Mouse (Mus musculus) hindbrain, postnatal 0 days (tissue): ENCODE measurements around the gene Dscam. TPM values are rescaled to one million over a fixed set of nuclear protein-coding genes. Genes with fewer than 3 reads are reported as not detected.

Experiments used
- ATAC-seq: fragments of 200-750 bp; cut with Nextera tagmentation; 2 replicates; pipeline ENCODE4 v1.8.0; 2017; ENCODE audit warnings: mild to moderate bottlenecking, moderate TSS enrichment, moderate library complexity
- DNase-seq: peaks from one replicate; pipeline ENCODE4 v3.0.0-alpha.2; 2015; ENCODE audit warnings: low spot score
- H3K27ac ChIP-seq: fragments of 300-500 bp; sonication (generic); 2 replicates; pipeline ENCODE4 v1.5.1; 2014; ENCODE audit warnings: mild to moderate bottlenecking
- H3K27me3 ChIP-seq: fragments of 300-500 bp; sonication (generic); 2 replicates; pipeline ENCODE4 v1.6.1; 2014; ENCODE audit warnings: low read length, mixed read lengths; ENCODE audit not compliant: insufficient read depth
- H3K36me3 ChIP-seq: fragments of 300-500 bp; sonication (generic); 2 replicates; pipeline ENCODE4 v1.6.1; 2014; ENCODE audit warnings: low read length, mixed read lengths; ENCODE audit not compliant: insufficient read depth
- H3K4me1 ChIP-seq: fragments of 300-500 bp; sonication (generic); 2 replicates; pipeline ENCODE4 v1.6.1; 2014; ENCODE audit warnings: antibody characterized with exemption, low read length, mixed read lengths; ENCODE audit not compliant: insufficient read depth
- H3K4me2 ChIP-seq: fragments of 300-500 bp; sonication (generic); 2 replicates; pipeline ENCODE4 v1.6.1; 2014; ENCODE audit warnings: low read depth, mild to moderate bottlenecking, low read length, moderate library complexity, mixed read lengths
- H3K4me3 ChIP-seq: fragments of 300-500 bp; sonication (generic); 2 replicates; pipeline ENCODE4 v1.5.1; 2014; ENCODE audit warnings: low read length
- H3K9ac ChIP-seq: fragments of 300-500 bp; sonication (generic); replicated peaks from 2 replicates; pipeline ENCODE4 v1.6.1; 2014; ENCODE audit warnings: mild to moderate bottlenecking, low read length, moderate library complexity, mixed read lengths
- H3K9me3 ChIP-seq: fragments of 300-500 bp; sonication (generic); 2 replicates; pipeline ENCODE4 v1.6.1; 2016; ENCODE audit warnings: low read length, mixed read lengths
- CTCF ChIP-seq: IDR thresholded peaks from 2 replicates; pipeline ENCODE4 v1.5.1; 2016; ENCODE audit warnings: antibody characterized with exemption, control low read depth, low read depth
- WGBS: fragments of 180-500 bp; shearing (Covaris S2); extraction: QIAGEN DNeasy Blood & Tissue Kit; methylation state at CpG from one replicate; pipeline ENCODE4 v1.1.7; 2014; 5-methylcytosine and 5-hydroxymethylcytosine counted together
- polyA plus RNA-seq: library from polyadenylated mRNA; unstranded; fragments of >200 nt; fragmentation: Nextera tagmentation; extraction: Ambion mirVana; gene quantifications from 2 replicates; pipeline ENCODE4 v1.2.1, GENCODE M21; 2015
- total RNA-seq: library from RNA; depleted of rRNA; stranded (reverse); fragments of >200 nt; gene quantifications from 2 replicates; pipeline ENCODE4 v1.2.3, GENCODE M21; 2014

Dscam gene
- total and polyA plus RNA-seq, 2 experiments from 2014 or later = 10.3 to 47.1 TPM

GRCm38 (mm10) chr16:96970412-96970811 lies 200.1 kb downstream of the Dscam start:
- 84% methylated on average over 2 of the region's 2 CpGs for WGBS

GRCm38 (mm10) chr16:96969643-96970042 lies 200.9 kb downstream of the Dscam start:
- Histone ChIP-seq H3K9me3 (no peaks in the 10 kb centered on the region), H3K4me2 (no peak overlapping the region), H3K9ac (no peak overlapping the region), H3K27ac (peak overlapping the region; percentile 79), H3K36me3 (no peaks in the 10 kb centered on the region), H3K4me1 (peaks cover 11% of the 10 kb centered on the region; the same call in 1 of the 2 replicates), H3K4me3 (no peak overlapping the region), H3K27me3 (no peaks in the 10 kb centered on the region)
- TF ChIP-seq CTCF = no peak
- DNase-seq = peak; percentile 83
- peak; percentile 98 for ATAC-seq
- WGBS = 62% methylated on average over 2 of the region's 2 CpGs

More at GRCm38 (mm10) chr16:96970412-96970811, 200.1 kb downstream of the Dscam start:
- Histone ChIP-seq H3K27me3 (no peaks in the 10 kb centered on the region), H3K36me3 (no peaks in the 10 kb centered on the region), H3K27ac (peak overlapping the region; percentile 79), H3K4me3 (no peak overlapping the region), H3K4me2 (no peak overlapping the region), H3K4me1 (peaks cover 11% of the 10 kb centered on the region; the same call in 1 of the 2 replicates), H3K9ac (no peak overlapping the region), H3K9me3 (no peaks in the 10 kb centered on the region)
- no peak for TF ChIP-seq CTCF
- no peak for ATAC-seq
- DNase-seq = no peak

GRCm38 (mm10) chr16:96968885-96969480 lies 201.6 kb downstream of the Dscam start:
- TF ChIP-seq CTCF = no peak
- no peak overlapping the region for H3K4me2 ChIP-seq
- no peak overlapping the region for H3K4me3 ChIP-seq
- H3K27ac ChIP-seq = peak overlapping the region; percentile 79
- DNase-seq (no peak), ATAC-seq (peak; percentile 3; the same call in 1 of the 2 replicates)
- peaks cover 11% of the 10 kb centered on the region; the same call in 1 of the 2 replicates for H3K4me1 ChIP-seq
- no peaks in the 10 kb centered on the region for H3K9me3 ChIP-seq
- H3K36me3 ChIP-seq = no peaks in the 10 kb centered on the region
- WGBS = 55% methylated on average over 2 of the region's 2 CpGs
- no peaks in the 10 kb centered on the region for H3K27me3 ChIP-seq
- no peak overlapping the region for H3K9ac ChIP-seq

GRCm38 (mm10) chr16:96959695-96960094 lies 210.9 kb downstream of the Dscam start:
- Histone ChIP-seq H3K4me2 (no peak overlapping the region), H3K9ac (no peak overlapping the region), H3K9me3 (no peaks in the 10 kb centered on the region), H3K27ac (no peak overlapping the region), H3K4me3 (no peak overlapping the region), H3K27me3 (no peaks in the 10 kb centered on the region), H3K4me1 (no peaks in the 10 kb centered on the region), H3K36me3 (no peaks in the 10 kb centered on the region)
- no peak for TF ChIP-seq CTCF
- DNase-seq (no peak), ATAC-seq (no peak)
- WGBS = 92% methylated on average over 3 of the region's 3 CpGs

- H3K9me3 ChIP-seq = no peaks in the 10 kb centered on the region
- WGBS = 24% methylated on average over 11 of the region's 11 CpGs
- peaks cover 12% of the 10 kb centered on the region for H3K4me1 ChIP-seq
- no peaks in the 10 kb centered on the region for H3K36me3 ChIP-seq
- ATAC-seq (peak; percentile 76), DNase-seq (peak; percentile 77)
- no peak overlapping the region for H3K9ac ChIP-seq
- no peak for TF ChIP-seq CTCF
- H3K27ac ChIP-seq = peak overlapping the region; percentile 48
- no peak overlapping the region for H3K4me2 ChIP-seq
- no peak overlapping the region for H3K4me3 ChIP-seq
- H3K27me3 ChIP-seq = no peaks in the 10 kb centered on the region
Measured at GRCm38 (mm10) chr16:96945468-96946302, 224.9 kb downstream of the Dscam start.

GRCm38 (mm10) chr16:96943648-96944047 lies 226.9 kb downstream of the Dscam start:
- no peaks in the 10 kb centered on the region for H3K9me3 ChIP-seq
- no peaks in the 10 kb centered on the region for H3K27me3 ChIP-seq
- no peak for TF ChIP-seq CTCF
- H3K4me3 ChIP-seq = no peak overlapping the region
- no peaks in the 10 kb centered on the region for H3K36me3 ChIP-seq
- DNase-seq (no peak), ATAC-seq (no peak)
- H3K4me1 ChIP-seq = peaks cover 12% of the 10 kb centered on the region
- no peak overlapping the region for H3K4me2 ChIP-seq
- H3K27ac ChIP-seq = no peak overlapping the region
- no peak overlapping the region for H3K9ac ChIP-seq
- WGBS = 93% methylated on average over 2 of the region's 2 CpGs
